Mouse (Mus musculus): ENCODE measurements around the gene Scmh1.

GRCm38 (mm10) chr4:120385496-120385895 is 19.6 kb upstream of the Scmh1 start:
- TF ChIP-seq CTCF (IDR thresholded peaks at IDR 0.05; ENCODE audit: low read depth) (no peak), EP300 (IDR thresholded peaks at IDR 0.05; ENCODE audit: low read depth) (no peak)

Measured in liver, postnatal 0 days (tissue).